31 mouse cellular contexts compared by ENCODE assay signal in genomic region chr8:122966638-122967037, GRCm38 (mm10).
"Had no signal": no experiment of that assay in that cellular context is flagged by ENCODE, and none has a peak within 500 bp of the region (broad histone marks: within the 10 kb centered on the region; RNA-seq: fewer than 3 reads in every experiment).

No protein-coding gene starts in this region.

- H3K4me3 ChIP-seq: limb, embryonic 10.5 days; limb, embryonic 12.5 days; limb, embryonic 13.5 days; limb, embryonic 15.5 days; liver, embryonic 12.5 days; liver, embryonic 13.5 days; liver, embryonic 15.5 days; lung, embryonic 15.5 days; megakaryocyte, embryonic 14.5 days; midbrain, embryonic 10.5 days; midbrain, embryonic 12.5 days; midbrain, embryonic 13.5 days; midbrain, embryonic 15.5 days; myocyte; neural tube, embryonic 12.5 days had no signal

- H3K27me3 ChIP-seq: limb, embryonic 12.5 days; limb, embryonic 13.5 days; limb, embryonic 15.5 days; liver, embryonic 12.5 days; liver, embryonic 13.5 days; liver, embryonic 15.5 days; lung, embryonic 15.5 days; megakaryocyte, embryonic 14.5 days; midbrain, embryonic 12.5 days; midbrain, embryonic 13.5 days; midbrain, embryonic 15.5 days; neural tube, embryonic 12.5 days had no signal

- DNase-seq: left cerebral cortex, postnatal 4 days; liver; liver, embryonic 13.5 days; lung, adult 18-20 months; lung, adult 2 months; lung, embryonic 14.5 days; lung, postnatal 10 days; lung, postnatal 14 days; lung, postnatal 36 days; lung, postnatal 4 days; midbrain, embryonic 14.5 days had no signal

- H3K27ac ChIP-seq: limb, embryonic 10.5 days; limb, embryonic 12.5 days; limb, embryonic 13.5 days; limb, embryonic 15.5 days; liver, embryonic 12.5 days; liver, embryonic 13.5 days; liver, embryonic 14.5 days; liver, embryonic 15.5 days; lung, embryonic 15.5 days; macrophage; midbrain, embryonic 10.5 days; midbrain, embryonic 12.5 days; midbrain, embryonic 13.5 days; midbrain, embryonic 15.5 days; neural tube, embryonic 12.5 days had no signal

- ATAC-seq: liver, embryonic 12.5 days; lung, postnatal 0 days; midbrain, embryonic 13.5 days; midbrain, embryonic 15.5 days; midbrain, embryonic 16.5 days had no signal

- H3K4me1 ChIP-seq: limb, embryonic 12.5 days; midbrain, embryonic 12.5 days had no signal

- H3K9me3 ChIP-seq: limb, embryonic 10.5 days; limb, embryonic 15.5 days; liver, embryonic 12.5 days; liver, embryonic 13.5 days; liver, embryonic 15.5 days; lung, embryonic 15.5 days; megakaryocyte, embryonic 14.5 days; midbrain, embryonic 12.5 days; midbrain, embryonic 13.5 days; midbrain, embryonic 15.5 days; neural tube, embryonic 12.5 days had no signal

- H3K9ac ChIP-seq: limb, embryonic 12.5 days; limb, embryonic 13.5 days; limb, embryonic 15.5 days; liver, embryonic 12.5 days; liver, embryonic 13.5 days; liver, embryonic 14.5 days; liver, embryonic 15.5 days; lung, embryonic 14.5 days; lung, embryonic 15.5 days; midbrain, embryonic 12.5 days; midbrain, embryonic 13.5 days; midbrain, embryonic 15.5 days; neural tube, embryonic 12.5 days had no signal

- H3K4me2 ChIP-seq: limb, embryonic 12.5 days; limb, embryonic 13.5 days; limb, embryonic 15.5 days; liver, embryonic 11.5 days; liver, embryonic 12.5 days; liver, embryonic 13.5 days; liver, embryonic 15.5 days; lung, embryonic 14.5 days; lung, embryonic 15.5 days; midbrain, embryonic 11.5 days; midbrain, embryonic 12.5 days; midbrain, embryonic 13.5 days; midbrain, embryonic 15.5 days; neural tube, embryonic 12.5 days had no signal

- H3K36me3 ChIP-seq: midbrain, embryonic 15.5 days had no signal
